Mouse (Mus musculus): ENCODE measurements around the gene Sox1.

Gene Sox1

GRCm38 (mm10) chr8:12389801-12390639 is 5.1 kb upstream of the Sox1 start:
- DNase-seq = no peak

GRCm38 (mm10) chr8:12390640-12391365 is 4.3 kb upstream of the Sox1 start:
- DNase-seq = no peak

GRCm38 (mm10) chr8:12391366-12392250 is 3.5 kb upstream of the Sox1 start:
- DNase-seq = no peak

- DNase-seq = no peak
Observed at GRCm38 (mm10) chr8:12392801-12393200, 2.3 kb upstream of the Sox1 start.

GRCm38 (mm10) chr8:12394385-12395000 is 602 bp upstream of the Sox1 start:
- no peak for DNase-seq

- DNase-seq = no peak
Observed at GRCm38 (mm10) chr8:12396501-12397345, 1.6 kb downstream of the Sox1 start.

GRCm38 (mm10) chr8:12397346-12397925 is 2.3 kb downstream of the Sox1 start:
- no peak for DNase-seq

- no peak for DNase-seq
Observed at GRCm38 (mm10) chr8:12398011-12398945, 3.2 kb downstream of the Sox1 start.

GRCm38 (mm10) chr8:12399421-12400205 is 4.5 kb downstream of the Sox1 start:
- no peak for DNase-seq

- no peak for DNase-seq
Observed at GRCm38 (mm10) chr8:12400611-12401390, 5.7 kb downstream of the Sox1 start.

GRCm38 (mm10) chr8:12401391-12402270 is 6.5 kb downstream of the Sox1 start:
- DNase-seq = no peak

GRCm38 (mm10) chr8:12402709-12403108 is 7.6 kb downstream of the Sox1 start:
- no peak for DNase-seq

- no peak for DNase-seq
Observed at GRCm38 (mm10) chr8:12408020-12408419, 12.9 kb downstream of the Sox1 start.

GRCm38 (mm10) chr8:12409976-12410375 is 14.9 kb downstream of the Sox1 start:
- no peak for DNase-seq

GRCm38 (mm10) chr8:12417056-12417455 is 22.0 kb downstream of the Sox1 start:
- no peak for DNase-seq

GRCm38 (mm10) chr8:12420537-12420936 is 25.4 kb downstream of the Sox1 start:
- DNase-seq = no peak

- DNase-seq = no peak
Observed at GRCm38 (mm10) chr8:12425906-12426305, 30.8 kb downstream of the Sox1 start.
